Comparison of ENCODE assay signal across 22 mouse cellular contexts in the genomic region with DNA sequence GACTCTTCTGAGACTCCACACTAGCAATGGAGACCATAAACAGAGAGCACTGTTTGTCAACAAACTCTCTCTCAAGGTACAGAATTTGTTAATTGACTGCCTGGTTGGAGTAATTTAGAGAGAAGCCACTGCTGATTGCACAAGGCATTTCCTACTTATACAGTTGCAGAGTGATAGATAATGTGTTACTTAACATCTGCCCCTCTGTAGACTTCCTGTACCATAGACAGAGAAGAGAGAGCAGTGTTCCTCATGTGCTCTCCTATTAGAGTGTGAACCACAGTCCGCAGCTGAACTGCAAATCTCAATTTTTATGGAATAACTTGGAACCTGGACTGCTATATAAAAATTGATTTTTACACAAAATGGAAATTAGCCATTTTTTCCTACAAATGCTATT.
DNase-seq lines count a peak whose midpoint lies in the region; ATAC-seq and TF ChIP-seq lines count a peak whose summit lies in the region.
"Had no signal": no experiment of that assay in that cellular context is flagged by ENCODE, and none has a peak within 500 bp of the region (broad histone marks: within the 10 kb centered on the region; RNA-seq: fewer than 3 reads in every experiment).

No protein-coding gene starts in this region.

- ATAC-seq in lung, embryonic 14.5 days (ENCODE audit: insufficient read depth), result peak; percentile 92
- peak; percentile 94 for ATAC-seq in lung, embryonic 16.5 days (ENCODE audit: low read depth)
- ATAC-seq: forebrain, embryonic 14.5 days; forebrain, embryonic 16.5 days had no signal

- no peaks in the 10 kb centered on the region for H3K9me3 ChIP-seq in lung, embryonic 14.5 days (ENCODE audit: low read depth, low read length)
- H3K9me3 ChIP-seq in lung, embryonic 16.5 days (ENCODE audit: control insufficient read depth, low read length), result no peaks in the 10 kb centered on the region
- H3K9me3 ChIP-seq: embryonic facial prominence, embryonic 13.5 days; embryonic facial prominence, embryonic 15.5 days; forebrain, embryonic 10.5 days; forebrain, embryonic 12.5 days had no signal

- H3K36me3 ChIP-seq in lung, embryonic 14.5 days (ENCODE audit: insufficient read depth), result no peaks in the 10 kb centered on the region
- no peaks in the 10 kb centered on the region for H3K36me3 ChIP-seq in lung, embryonic 16.5 days (ENCODE audit: control insufficient read depth, insufficient read depth, low read length)
- H3K36me3 ChIP-seq: embryonic facial prominence, embryonic 13.5 days; embryonic facial prominence, embryonic 15.5 days; forebrain, embryonic 10.5 days; forebrain, embryonic 12.5 days had no signal

- no peaks in the 10 kb centered on the region for H3K27me3 ChIP-seq in lung, embryonic 14.5 days (ENCODE audit: insufficient read depth, low read length)
- no peaks in the 10 kb centered on the region for H3K27me3 ChIP-seq in lung, embryonic 16.5 days (ENCODE audit: control insufficient read depth, insufficient read depth, low read depth, low read length)
- H3K27me3 ChIP-seq: embryonic facial prominence, embryonic 13.5 days; embryonic facial prominence, embryonic 15.5 days; forebrain, embryonic 12.5 days had no signal

- no peak overlapping the region for H3K4me3 ChIP-seq in lung, embryonic 14.5 days (ENCODE audit: low read depth, low read length)
- H3K4me3 ChIP-seq in lung, embryonic 16.5 days (ENCODE audit: low read length), result no peak overlapping the region
- no peak overlapping the region for H3K4me3 ChIP-seq in lung, adult 2 months (replicated peaks; ENCODE audit: extremely low read depth, low read depth, low read length)
- H3K4me3 ChIP-seq: embryonic facial prominence, embryonic 13.5 days; embryonic facial prominence, embryonic 15.5 days; erythroblast, embryonic 14.5 days; forebrain, embryonic 10.5 days; forebrain, embryonic 12.5 days had no signal

- no peak overlapping the region for H3K27ac ChIP-seq in lung, embryonic 14.5 days (ENCODE audit: low read depth)
- H3K27ac ChIP-seq in lung, embryonic 16.5 days (ENCODE audit: low read length), result no peak overlapping the region
- H3K27ac ChIP-seq: embryonic facial prominence, embryonic 13.5 days; embryonic facial prominence, embryonic 15.5 days; forebrain, embryonic 10.5 days; forebrain, embryonic 12.5 days had no signal

- H3K4me2 ChIP-seq in lung, embryonic 14.5 days, result no peak overlapping the region
- no peak overlapping the region for H3K4me2 ChIP-seq in lung, embryonic 16.5 days (ENCODE audit: low read depth, low read length)
- H3K4me2 ChIP-seq: embryonic facial prominence, embryonic 13.5 days; embryonic facial prominence, embryonic 15.5 days; forebrain, embryonic 12.5 days had no signal

- TF ChIP-seq CTCF in lung, embryonic 14.5 days (IDR thresholded peaks at IDR 0.05; ENCODE audit: low read depth), result no peak
- no peak for TF ChIP-seq CTCF in lung, adult 2 months (IDR thresholded peaks at IDR 0.05; ENCODE audit: insufficient read depth, low read length)

- no peaks in the 10 kb centered on the region for H3K4me1 ChIP-seq in lung, embryonic 14.5 days (ENCODE audit: insufficient read depth)
- H3K4me1 ChIP-seq in lung, embryonic 16.5 days (replicated peaks; ENCODE audit: control insufficient read depth, insufficient read depth, low read length), result 0 out of 2 replicates have a peak, but pooled peaks cover 3% of the 10 kb centered on the region
- no peaks in the 10 kb centered on the region for H3K4me1 ChIP-seq in lung, adult 2 months (ENCODE audit: control insufficient read depth, insufficient read depth, low read length)
- H3K4me1 ChIP-seq: embryonic facial prominence, embryonic 13.5 days; embryonic facial prominence, embryonic 15.5 days; forebrain, embryonic 10.5 days; forebrain, embryonic 12.5 days had no signal

- DNase-seq in lung, embryonic 14.5 days, result peak; percentile 68
- no peak for DNase-seq in lung, postnatal 36 days
- DNase-seq in lung, adult 2 months, result no peak
- peak; percentile 22 for DNase-seq in 416B (ENCODE audit: low read depth)
- DNase-seq: adrenal gland, adult 2 months; adrenal gland, postnatal 10 days; adrenal gland, postnatal 25 days; cerebellum, adult 11 months; cerebellum, adult 18-20 months; cerebellum, adult 8-10 months; cerebellum, adult 9-11 months; cerebellum, postnatal 14 days; cerebellum, postnatal 36 days; embryo, embryonic 11 days had no signal

- 43% methylated on average over 1 of the region's 1 CpGs for WGBS in lung, embryonic 14.5 days
- 40% methylated on average over 1 of the region's 1 CpGs for WGBS in lung, embryonic 16.5 days
- 56% methylated on average over 1 of the region's 1 CpGs for WGBS in lung, adult 2 months

- H3K9ac ChIP-seq in lung, embryonic 14.5 days, result no peak overlapping the region
- H3K9ac ChIP-seq in lung, embryonic 16.5 days (ENCODE audit: low read length), result no peak overlapping the region
- H3K9ac ChIP-seq: embryonic facial prominence, embryonic 13.5 days; embryonic facial prominence, embryonic 15.5 days; forebrain, embryonic 12.5 days had no signal

- TF ChIP-seq POLR2A in lung, adult 2 months (IDR thresholded peaks at IDR 0.05; ENCODE audit: borderline replicate concordance, extremely low read depth, low read depth, low read length), result no peak

Comparison
In these comparisons a context has a peak if more than half of its experiments do, and no peak if none do; other contexts are left out.
1. DNase-seq: peak in lung, embryonic 14.5 days (single experiment) and 416B (single experiment); none in lung, postnatal 36 days (single experiment) and lung, adult 2 months (single experiment).